Mouse (Mus musculus): ENCODE data around the gene Adgre5. TPM values are rescaled to one million over a fixed set of nuclear protein-coding genes. Genes with fewer than 3 reads are reported as not detected.

The Adgre5 gene
- 16.2 and 18.3 TPM in 2 replicates for polyA plus RNA-seq (2015; fragmentation: Nextera tagmentation; extraction: Ambion mirVana)

GRCm38 (mm10) chr8:83740976-83741741 is at the start of gene Adgre5:
TSS of gene Adgre5 (minus strand) at chr8:83741326.
- Histone ChIP-seq H3K27me3 (ENCODE audit: control insufficient read depth, insufficient read depth, low read depth, low read length) (no peaks in the 10 kb centered on the region), H3K4me2 (ENCODE audit: low read depth, low read length) (peak within 1 kb of the TSS; percentile 71), H3K36me3 (ENCODE audit: control insufficient read depth, insufficient read depth) (no peaks in the 10 kb centered on the region), H3K4me1 (ENCODE audit: control insufficient read depth, low read depth, low read length) (peaks cover 29% of the 10 kb centered on the region), H3K27ac (ENCODE audit: low read length) (peak within 1 kb of the TSS; percentile 72), H3K9ac (ENCODE audit: low read depth, low read length) (peak within 1 kb of the TSS; percentile 61), H3K9me3 (replicated peaks; ENCODE audit: control insufficient read depth, low read length) (no peaks in the 10 kb centered on the region), H3K4me3 (ENCODE audit: low read depth, low read length) (peak within 1 kb of the TSS; percentile 65)
- peak; percentile 63 for ATAC-seq (ENCODE audit: low read depth)
- 3% methylated on average over 51 of the region's 56 CpGs for whole genome bisulfite sequencing (ENCODE audit: insufficient replicate concordance)

- no peak for ATAC-seq (ENCODE audit: low read depth)
- no peak overlapping the region for H3K4me3 ChIP-seq (ENCODE audit: low read depth, low read length)
- 66% methylated on average over 4 of the region's 4 CpGs for WGBS (ENCODE audit: insufficient replicate concordance)
- H3K4me1 ChIP-seq (ENCODE audit: control insufficient read depth, low read depth, low read length): no peaks in the 10 kb centered on the region
- no peak overlapping the region for H3K9ac ChIP-seq (ENCODE audit: low read depth, low read length)
- H3K4me2 ChIP-seq (ENCODE audit: low read depth, low read length): no peak overlapping the region
- no peaks in the 10 kb centered on the region for H3K27me3 ChIP-seq (ENCODE audit: control insufficient read depth, insufficient read depth, low read depth, low read length)
- H3K27ac ChIP-seq (ENCODE audit: low read length): no peak overlapping the region
- no peaks in the 10 kb centered on the region for H3K36me3 ChIP-seq (ENCODE audit: control insufficient read depth, insufficient read depth)
- H3K9me3 ChIP-seq (replicated peaks; ENCODE audit: control insufficient read depth, low read length): no peaks in the 10 kb centered on the region
These were observed 48.7 kb upstream of the Adgre5 start for GRCm38 (mm10) chr8:83789826-83790225.

GRCm38 (mm10) chr8:83785046-83785445 is 43.9 kb upstream of the Adgre5 start:
- no peaks in the 10 kb centered on the region for H3K27me3 ChIP-seq (ENCODE audit: control insufficient read depth, insufficient read depth, low read depth, low read length)
- no peak overlapping the region for H3K27ac ChIP-seq (ENCODE audit: low read length)
- no peak overlapping the region for H3K4me3 ChIP-seq (ENCODE audit: low read depth, low read length)
- ATAC-seq (ENCODE audit: low read depth): no peak
- no peak overlapping the region for H3K4me2 ChIP-seq (ENCODE audit: low read depth, low read length)
- no peaks in the 10 kb centered on the region for H3K9me3 ChIP-seq (replicated peaks; ENCODE audit: control insufficient read depth, low read length)
- H3K4me1 ChIP-seq (ENCODE audit: control insufficient read depth, low read depth, low read length): peaks cover 2% of the 10 kb centered on the region; the same call in 1 of the 2 replicates
- H3K36me3 ChIP-seq (ENCODE audit: control insufficient read depth, insufficient read depth): no peaks in the 10 kb centered on the region
- WGBS (ENCODE audit: insufficient replicate concordance): 62% methylated on average over 10 of the region's 10 CpGs
- H3K9ac ChIP-seq (ENCODE audit: low read depth, low read length): no peak overlapping the region

GRCm38 (mm10) chr8:83782832-83783558 is 41.9 kb upstream of the Adgre5 start:
- WGBS (ENCODE audit: insufficient replicate concordance): 18% methylated on average over 28 of the region's 28 CpGs
- no peaks in the 10 kb centered on the region for H3K9me3 ChIP-seq (replicated peaks; ENCODE audit: control insufficient read depth, low read length)
- H3K4me2 ChIP-seq (ENCODE audit: low read depth, low read length): 0 out of 2 replicates have a peak overlapping the region, but pooled peaks have one; percentile 12
- peak; percentile 41 for ATAC-seq (ENCODE audit: low read depth)
- H3K4me1 ChIP-seq (ENCODE audit: control insufficient read depth, low read depth, low read length): peaks cover 4% of the 10 kb centered on the region; the same call in 1 of the 2 replicates
- H3K27ac ChIP-seq (ENCODE audit: low read length): no peak overlapping the region
- no peak overlapping the region for H3K9ac ChIP-seq (ENCODE audit: low read depth, low read length)
- H3K36me3 ChIP-seq (ENCODE audit: control insufficient read depth, insufficient read depth): no peaks in the 10 kb centered on the region
- H3K27me3 ChIP-seq (ENCODE audit: control insufficient read depth, insufficient read depth, low read depth, low read length): no peaks in the 10 kb centered on the region
- H3K4me3 ChIP-seq (ENCODE audit: low read depth, low read length): no peak overlapping the region

- Histone ChIP-seq H3K36me3 (ENCODE audit: control insufficient read depth, insufficient read depth) (no peaks in the 10 kb centered on the region), H3K27ac (ENCODE audit: low read length) (no peak overlapping the region), H3K27me3 (ENCODE audit: control insufficient read depth, insufficient read depth, low read depth, low read length) (no peaks in the 10 kb centered on the region), H3K9me3 (replicated peaks; ENCODE audit: control insufficient read depth, low read length) (no peaks in the 10 kb centered on the region), H3K4me1 (ENCODE audit: control insufficient read depth, low read depth, low read length) (peaks cover 4% of the 10 kb centered on the region; the same call in 1 of the 2 replicates), H3K4me2 (ENCODE audit: low read depth, low read length) (no peak overlapping the region), H3K9ac (ENCODE audit: low read depth, low read length) (no peak overlapping the region), H3K4me3 (ENCODE audit: low read depth, low read length) (no peak overlapping the region)
- WGBS (ENCODE audit: insufficient replicate concordance): 27% methylated on average over 5 of the region's 5 CpGs
- peak; percentile 68 for ATAC-seq (ENCODE audit: low read depth)
These were observed 38.5 kb upstream of the Adgre5 start for GRCm38 (mm10) chr8:83779610-83780009.

GRCm38 (mm10) chr8:83778051-83778450 is 36.9 kb upstream of the Adgre5 start:
- Histone ChIP-seq H3K9me3 (replicated peaks; ENCODE audit: control insufficient read depth, low read length) (no peaks in the 10 kb centered on the region), H3K4me3 (ENCODE audit: low read depth, low read length) (no peak overlapping the region), H3K9ac (ENCODE audit: low read depth, low read length) (no peak overlapping the region), H3K27me3 (ENCODE audit: control insufficient read depth, insufficient read depth, low read depth, low read length) (no peaks in the 10 kb centered on the region), H3K27ac (ENCODE audit: low read length) (no peak overlapping the region), H3K4me1 (ENCODE audit: control insufficient read depth, low read depth, low read length) (peaks cover 7% of the 10 kb centered on the region), H3K4me2 (ENCODE audit: low read depth, low read length) (no peak overlapping the region), H3K36me3 (ENCODE audit: control insufficient read depth, insufficient read depth) (no peaks in the 10 kb centered on the region)
- ATAC-seq (ENCODE audit: low read depth): no peak
- 45% methylated on average over 3 of the region's 3 CpGs for WGBS (ENCODE audit: insufficient replicate concordance)

- H3K36me3 ChIP-seq (ENCODE audit: control insufficient read depth, insufficient read depth): no peaks in the 10 kb centered on the region
- no peaks in the 10 kb centered on the region for H3K9me3 ChIP-seq (replicated peaks; ENCODE audit: control insufficient read depth, low read length)
- H3K4me3 ChIP-seq (ENCODE audit: low read depth, low read length): no peak overlapping the region
- H3K4me2 ChIP-seq (ENCODE audit: low read depth, low read length): no peak overlapping the region
- no peaks in the 10 kb centered on the region for H3K27me3 ChIP-seq (ENCODE audit: control insufficient read depth, insufficient read depth, low read depth, low read length)
- peaks cover 9% of the 10 kb centered on the region for H3K4me1 ChIP-seq (ENCODE audit: control insufficient read depth, low read depth, low read length)
- no peak overlapping the region for H3K9ac ChIP-seq (ENCODE audit: low read depth, low read length)
- H3K27ac ChIP-seq (ENCODE audit: low read length): no peak overlapping the region
- ATAC-seq (ENCODE audit: low read depth): no peak
- WGBS (ENCODE audit: insufficient replicate concordance): 46% methylated on average over 4 of the region's 4 CpGs
These were observed 35.5 kb upstream of the Adgre5 start for GRCm38 (mm10) chr8:83776632-83777031.

- Histone ChIP-seq H3K36me3 (ENCODE audit: control insufficient read depth, insufficient read depth) (no peaks in the 10 kb centered on the region), H3K4me2 (ENCODE audit: low read depth, low read length) (no peak overlapping the region), H3K4me3 (ENCODE audit: low read depth, low read length) (no peak overlapping the region), H3K27me3 (ENCODE audit: control insufficient read depth, insufficient read depth, low read depth, low read length) (no peaks in the 10 kb centered on the region), H3K27ac (ENCODE audit: low read length) (no peak overlapping the region), H3K4me1 (ENCODE audit: control insufficient read depth, low read depth, low read length) (peaks cover 7% of the 10 kb centered on the region), H3K9ac (ENCODE audit: low read depth, low read length) (no peak overlapping the region), H3K9me3 (replicated peaks; ENCODE audit: control insufficient read depth, low read length) (no peaks in the 10 kb centered on the region)
- WGBS (ENCODE audit: insufficient replicate concordance): 81% methylated on average over 2 of the region's 2 CpGs
- ATAC-seq (ENCODE audit: low read depth): no peak
These were observed 33.1 kb upstream of the Adgre5 start for GRCm38 (mm10) chr8:83774221-83774620.

GRCm38 (mm10) chr8:83773452-83773846 is 32.3 kb upstream of the Adgre5 start:
- WGBS (ENCODE audit: insufficient replicate concordance): 5% methylated on average over 6 of the region's 6 CpGs
- peak overlapping the region; percentile 74 for H3K4me2 ChIP-seq (ENCODE audit: low read depth, low read length)
- H3K9me3 ChIP-seq (replicated peaks; ENCODE audit: control insufficient read depth, low read length): no peaks in the 10 kb centered on the region
- H3K27me3 ChIP-seq (ENCODE audit: control insufficient read depth, insufficient read depth, low read depth, low read length): no peaks in the 10 kb centered on the region
- peaks cover 9% of the 10 kb centered on the region for H3K4me1 ChIP-seq (ENCODE audit: control insufficient read depth, low read depth, low read length)
- H3K27ac ChIP-seq (ENCODE audit: low read length): no peak overlapping the region
- H3K36me3 ChIP-seq (ENCODE audit: control insufficient read depth, insufficient read depth): no peaks in the 10 kb centered on the region
- ATAC-seq (ENCODE audit: low read depth): peak; percentile 28; the same call in 1 of the 2 replicates
- H3K9ac ChIP-seq (ENCODE audit: low read depth, low read length): no peak overlapping the region
- H3K4me3 ChIP-seq (ENCODE audit: low read depth, low read length): peak overlapping the region; percentile 55

All from liver, embryonic 16.5 days (tissue).